Mouse (Mus musculus) CH12.LX (cell line): ENCODE measurements around the gene Pdcd1lg2. TPM values are rescaled to one million over a fixed set of nuclear protein-coding genes. Genes with fewer than 3 reads are reported as not detected.

Experiments used
- DNase-seq: peaks from one replicate; pipeline ENCODE4 v3.0.0-alpha.2; 2013; ENCODE audit errors: extremely low read depth
- H3K27ac ChIP-seq: 2 replicates; pipeline ENCODE4 v1.5.1; 2012; ENCODE audit warnings: low read depth, mild to moderate bottlenecking, control low read depth, moderate library complexity; ENCODE audit not compliant: insufficient read depth
- H3K27me3 ChIP-seq: replicated peaks from 2 replicates; pipeline ENCODE3; 2012; ENCODE audit warnings: inconsistent platforms
- H3K36me3 ChIP-seq, 2 experiments: replicated peaks in 1 of 2; 2 replicates each; pipeline versions ENCODE3 to v1.6.1; 2012; ENCODE audit warnings: inconsistent platforms in 1 of 2, low read length in 1 of 2, mild to moderate bottlenecking in 1 of 2, mixed read lengths in 1 of 2, moderate library complexity in 1 of 2; ENCODE audit not compliant: control insufficient read depth in 1 of 2, insufficient read depth in 1 of 2
- H3K4me1 ChIP-seq, 2 experiments: 2 replicates each; pipeline ENCODE4 v1.6.1; 2012; ENCODE audit warnings: inconsistent platforms in 1 of 2, moderate library complexity in 1 of 2; ENCODE audit not compliant: insufficient read depth in 2 of 2, control insufficient read depth in 1 of 2
- H3K4me2 ChIP-seq: 2 replicates; pipeline ENCODE4 v1.6.1; 2012; ENCODE audit warnings: low read depth, mild to moderate bottlenecking, control low read depth; ENCODE audit not compliant: poor library complexity, insufficient read depth, severe bottlenecking
- H3K4me3 ChIP-seq, 3 experiments: fragments of 150-350 bp in 1 of 3; sonication (generic) in 1 of 3; replicated peaks in 1 of 3; 2 replicates each; pipeline versions ENCODE3 to v1.5.1; 2011 to 2012; ENCODE audit warnings: low read depth in 2 of 3, low read length in 2 of 3, mild to moderate bottlenecking in 2 of 3, moderate library complexity in 2 of 3, control low read depth in 1 of 3, improper control_type of control experiment in 1 of 3, inconsistent platforms in 1 of 3, mixed read lengths in 1 of 3; ENCODE audit not compliant: poor library complexity in 1 of 3
- H3K79me2 ChIP-seq: replicated peaks from 2 replicates; pipeline ENCODE4 v1.6.1; 2012; ENCODE audit warnings: mild to moderate bottlenecking, moderate library complexity; ENCODE audit not compliant: control insufficient read depth, poor library complexity, insufficient read depth, severe bottlenecking; ENCODE audit errors: extremely low read depth
- H3K9ac ChIP-seq: 2 replicates; pipeline ENCODE4 v1.6.1; 2012; ENCODE audit warnings: low read depth, mild to moderate bottlenecking, control low read depth, moderate library complexity; ENCODE audit not compliant: insufficient read depth
- H3K9me3 ChIP-seq: replicated peaks from 2 replicates; pipeline ENCODE3; 2012; ENCODE audit warnings: low read length, inconsistent platforms, mixed read lengths
- CHD1 ChIP-seq: IDR thresholded peaks from 2 replicates; pipeline ENCODE4 v1.6.1; 2012; ENCODE audit warnings: low read depth, low read length, improper control_type of control experiment, inconsistent platforms
- E2F4 ChIP-seq: IDR thresholded peaks from 2 replicates; pipeline ENCODE4 v1.6.1; 2011; ENCODE audit warnings: low read depth, low read length, improper control_type of control experiment; ENCODE audit not compliant: insufficient replicate concordance
- ELF1 ChIP-seq: IDR thresholded peaks from 2 replicates; pipeline ENCODE4 v1.6.1; 2014; ENCODE audit warnings: low read depth, mild to moderate bottlenecking, inconsistent platforms, low read length, improper control_type of control experiment
- ETS1 ChIP-seq: conservative IDR thresholded peaks from 2 replicates; pipeline ENCODE4 v1.6.1; 2012; ENCODE audit warnings: low read depth, mild to moderate bottlenecking, inconsistent platforms, low read length, improper control_type of control experiment, moderate library complexity
- MAFK ChIP-seq: IDR thresholded peaks from 2 replicates; pipeline ENCODE4 v1.6.1; 2011; ENCODE audit warnings: low read length, improper control_type of control experiment; ENCODE audit not compliant: insufficient replicate concordance
- MAZ ChIP-seq: IDR thresholded peaks from 2 replicates; pipeline ENCODE4 v1.6.1; 2012; ENCODE audit warnings: low read depth, mild to moderate bottlenecking, inconsistent platforms, low read length, improper control_type of control experiment, moderate library complexity
- NRF1 ChIP-seq: IDR thresholded peaks from 2 replicates; pipeline ENCODE4 v1.6.1; 2014; ENCODE audit warnings: low read depth, mild to moderate bottlenecking, inconsistent platforms, low read length, improper control_type of control experiment, moderate library complexity
- PAX5 ChIP-seq: IDR thresholded peaks from 2 replicates; pipeline ENCODE4 v1.6.1; 2012; ENCODE audit warnings: low read length, inconsistent platforms, mixed read lengths
- RCOR1 ChIP-seq: conservative IDR thresholded peaks from 2 replicates; pipeline ENCODE4 v1.6.1; 2012; ENCODE audit warnings: low read depth, mild to moderate bottlenecking, inconsistent platforms, low read length, improper control_type of control experiment
- TBP ChIP-seq: conservative IDR thresholded peaks from 2 replicates; pipeline ENCODE4 v1.6.1; 2011; ENCODE audit warnings: low read depth, low read length, improper control_type of control experiment
- USF1 ChIP-seq: IDR thresholded peaks from 2 replicates; pipeline ENCODE4 v1.6.1; 2014; ENCODE audit warnings: low read depth, mild to moderate bottlenecking, inconsistent platforms, low read length, improper control_type of control experiment
- ZKSCAN1 ChIP-seq: IDR thresholded peaks from 2 replicates; pipeline ENCODE4 v1.6.1; 2012; ENCODE audit warnings: low read depth, inconsistent platforms, low read length, improper control_type of control experiment, borderline replicate concordance
- ZMIZ1 ChIP-seq: IDR thresholded peaks from 2 replicates; pipeline ENCODE4 v1.6.1; 2012; ENCODE audit warnings: low read depth, mild to moderate bottlenecking, inconsistent platforms, low read length, improper control_type of control experiment
- dilution Hi-C: fragments of 300-500 bp; cut with MboI; formaldehyde crosslinking; loops from 2 replicates; pipeline ENCODE4 v1.14.3; 2020; ENCODE audit warnings: low sequenced_read_pairs; ENCODE audit not compliant: extremely low pct_unique_long_range_greater_than_20kb, extremely low pct_ligation_motif_present
- in situ Hi-C: fragments of 300-500 bp; cut with MboI; formaldehyde crosslinking; loops from 3 replicates; pipeline ENCODE4 v1.14.3; 2019; ENCODE audit warnings: low sequenced_read_pairs, low pct_ligation_motif_present, low pct_unique_long_range_greater_than_20kb, mixed read lengths
- polyA plus RNA-seq: library from polyadenylated mRNA; unstranded; fragments of >175 nt; gene quantifications from 2 replicates; pipeline ENCODE4 v1.2.1, GENCODE M21; 2012; ENCODE audit warnings: low read depth; ENCODE audit not compliant: insufficient read length
- total RNA-seq, 2 experiments: library from RNA; depleted of rRNA; stranded (reverse); fragments of 300-350 nt in 1 of 2; fragments of >200 nt in 1 of 2; gene quantifications; 2 replicates each; pipeline ENCODE4 v1.2.3; 2012 to 2014

Gene Pdcd1lg2
- total and polyA plus RNA-seq, 3 experiments: 1.4 to 5.5 (median 1.7) TPM

GRCm38 (mm10) chr19:29466819-29467218 is 56.1 kb downstream of the Pdcd1lg2 start:
- H3K27ac ChIP-seq: no peak overlapping the region
- TF ChIP-seq TBP: no peak
- TF ChIP-seq, all 38 proteins: peak for 0
- dilution Hi-C loops: no loop called here
- Histone ChIP-seq H3K36me3 (peaks cover 0 to 13% of the 10 kb centered on the region in 2 experiments), H3K79me2 (no peaks in the 10 kb centered on the region), H3K4me2 (no peak overlapping the region), H3K4me1 (peaks cover 0 to 33% of the 10 kb centered on the region in 2 experiments; a peak in 2 of 4 replicates), H3K9ac (no peak overlapping the region), H3K27me3 (no peaks in the 10 kb centered on the region), H3K9me3 (no peaks in the 10 kb centered on the region), H3K4me3 (no peak overlapping the region)
- in situ Hi-C loops: no loop called here
- DNase-seq: no peak

- Histone ChIP-seq H3K27me3 (no peaks in the 10 kb centered on the region), H3K4me3 (no peak overlapping the region), H3K27ac (no peak overlapping the region), H3K36me3 (peaks cover 0 to 15% of the 10 kb centered on the region in 2 experiments), H3K79me2 (no peaks in the 10 kb centered on the region), H3K4me2 (no peak overlapping the region), H3K4me1 (peaks cover 0 to 31% of the 10 kb centered on the region in 2 experiments; a peak in 2 of 4 replicates), H3K9me3 (no peaks in the 10 kb centered on the region), H3K9ac (no peak overlapping the region)
- in situ Hi-C loops: no loop called here
- DNase-seq: no peak
- dilution Hi-C loops: no loop called here
- no peak for TF ChIP-seq MAFK
- TF ChIP-seq CHD1: no peak
- TF ChIP-seq NRF1: no peak
- no peak for TF ChIP-seq MAZ
- TF ChIP-seq RCOR1: no peak
- TF ChIP-seq PAX5: no peak
- TF ChIP-seq ELF1: no peak
- no peak for TF ChIP-seq USF1
- no peak for TF ChIP-seq ZKSCAN1
- TF ChIP-seq ETS1: no peak
- TF ChIP-seq ZMIZ1: no peak
- TF ChIP-seq E2F4: no peak
Observed at GRCm38 (mm10) chr19:29468941-29469685, 58.4 kb downstream of the Pdcd1lg2 start.
